Mouse (Mus musculus): ENCODE measurements around the gene Nlk.
"Not testable (repeated sequence)": the region's sequence is repeated elsewhere in the genome, so short reads cannot be mapped to it uniquely, and the experiment has no call there.

- TF ChIP-seq CEBPB (IDR thresholded peaks at IDR 0.05; ENCODE audit: insufficient read depth, poor library complexity, severe bottlenecking); POLR2A (IDR thresholded peaks at IDR 0.05; ENCODE audit: insufficient read length, low read depth); POLR2AphosphoS2 (IDR thresholded peaks at IDR 0.05; ENCODE audit: insufficient read length, low read depth); REST (IDR thresholded peaks at IDR 0.05; ENCODE audit: insufficient read depth, insufficient read length); MAX (IDR thresholded peaks at IDR 0.05; ENCODE audit: low read depth); USF1 (IDR thresholded peaks at IDR 0.05; ENCODE audit: low read depth); E2F4 (IDR thresholded peaks at IDR 0.05; ENCODE audit: insufficient read depth); MYOD1 (IDR thresholded peaks at IDR 0.05; ENCODE audit: control insufficient read depth in 1 of 3, insufficient read length in 2 of 3, low read depth in 2 of 3): not testable (repeated sequence)
Observed at GRCm38 (mm10) chr11:78587677-78588076, 109.5 kb downstream of the Nlk start.
